Mouse (Mus musculus) stomach, postnatal 0 days (tissue): ENCODE measurements at regions not wholly inside any gene's neighbourhood (a gene's known extent, or its start where the extent isn't known, plus 50 kb on each side); places are given as distances from the start of the nearest gene placed in this dataset.

Experiments
- ATAC-seq: fragments of 200-750 bp; cut with Nextera tagmentation; 2 replicates; pipeline ENCODE4 v1.8.0; 2017; ENCODE audit not compliant: low FRiP score, low TSS enrichment
- DNase-seq: peaks from one replicate; pipeline ENCODE4 v3.0.0-alpha.2; 2016; ENCODE audit warnings: low spot score
- H3K27ac ChIP-seq: fragments of 300-500 bp; sonication (generic); replicated peaks from 2 replicates; pipeline ENCODE4 v1.5.1; 2014; ENCODE audit warnings: mild to moderate bottlenecking, control low read depth
- H3K27me3 ChIP-seq: fragments of 300-500 bp; sonication (generic); 2 replicates; pipeline ENCODE4 v1.6.1; 2014; ENCODE audit warnings: low read length; ENCODE audit not compliant: control insufficient read depth, insufficient read depth
- H3K36me3 ChIP-seq: fragments of 300-500 bp; sonication (generic); 2 replicates; pipeline ENCODE4 v1.6.1; 2014; ENCODE audit warnings: low read length, mixed read lengths; ENCODE audit not compliant: control insufficient read depth, insufficient read depth
- H3K4me1 ChIP-seq: fragments of 300-500 bp; sonication (generic); replicated peaks from 2 replicates; pipeline ENCODE4 v1.6.1; 2014; ENCODE audit warnings: antibody characterized with exemption; ENCODE audit not compliant: control insufficient read depth, insufficient read depth
- H3K4me2 ChIP-seq: fragments of 300-500 bp; sonication (generic); replicated peaks from 2 replicates; pipeline ENCODE4 v1.6.1; 2014; ENCODE audit warnings: low read depth, mild to moderate bottlenecking, control low read depth, moderate library complexity
- H3K4me3 ChIP-seq: fragments of 300-500 bp; sonication (generic); 2 replicates; pipeline ENCODE4 v1.5.1; 2014; ENCODE audit warnings: low read depth, low read length, control low read depth
- H3K9ac ChIP-seq: fragments of 300-500 bp; sonication (generic); 2 replicates; pipeline ENCODE4 v1.6.1; 2014; ENCODE audit warnings: mild to moderate bottlenecking, low read length, control low read depth, mixed read lengths
- H3K9me3 ChIP-seq: fragments of 300-500 bp; sonication (generic); 2 replicates; pipeline ENCODE4 v1.6.1; 2016; ENCODE audit warnings: low read length; ENCODE audit not compliant: control insufficient read depth
- CTCF ChIP-seq: IDR thresholded peaks from 2 replicates; pipeline ENCODE4 v1.5.1; 2016; ENCODE audit warnings: antibody characterized with exemption, low read depth, mild to moderate bottlenecking, moderate library complexity
- EP300 ChIP-seq: optimal IDR thresholded peaks from 2 replicates; pipeline ENCODE3; 2016; ENCODE audit warnings: antibody characterized with exemption
- WGBS: fragments of 180-500 bp; shearing (Covaris S2); extraction: QIAGEN DNeasy Blood & Tissue Kit; methylation state at CpG from one replicate; pipeline ENCODE4 v1.1.7; 2014; 5-methylcytosine and 5-hydroxymethylcytosine counted together

DNA sequence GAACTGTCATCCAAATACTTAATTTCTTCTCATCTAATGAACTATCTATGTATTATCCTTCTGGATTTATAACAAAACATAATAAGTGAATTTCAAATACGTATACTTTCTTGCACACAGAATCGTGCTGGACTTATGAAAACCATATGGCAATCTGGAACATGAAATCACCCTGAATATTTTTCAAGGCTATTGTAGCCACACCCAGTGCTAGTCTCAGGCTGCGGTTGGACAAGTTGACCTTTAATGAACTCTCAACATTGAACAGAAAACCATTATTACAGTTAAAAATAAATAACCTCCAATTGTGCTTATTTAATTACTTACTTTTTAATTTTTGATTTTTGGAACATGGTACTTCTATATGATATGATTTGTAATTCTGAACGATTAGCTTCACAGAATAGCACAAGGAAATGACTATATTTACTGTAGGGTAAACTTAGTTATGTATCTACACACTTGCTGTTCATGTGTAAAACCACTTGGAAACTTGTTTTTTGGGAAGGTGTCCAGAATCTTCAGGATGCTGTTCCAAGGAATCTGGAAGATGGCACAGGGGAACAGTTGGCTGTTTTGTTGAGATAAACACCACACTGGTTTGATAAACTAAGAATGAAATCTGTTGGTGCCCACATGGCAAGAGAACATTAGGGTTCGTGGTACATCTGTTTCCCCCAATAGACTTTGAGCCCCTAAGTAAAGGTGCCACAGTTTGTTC, 463.0 kb downstream of the Nyap2 start:
- H3K27ac ChIP-seq = no peak overlapping the region
- no peak overlapping the region for H3K4me2 ChIP-seq
- no peak for TF ChIP-seq EP300
- TF ChIP-seq CTCF = no peak
- H3K4me1 ChIP-seq = no peaks in the 10 kb centered on the region
- DNase-seq (no peak), ATAC-seq (no peak)
- H3K36me3 ChIP-seq = no peaks in the 10 kb centered on the region
- H3K27me3 ChIP-seq = no peaks in the 10 kb centered on the region
- 70% methylated on average over 5 of the region's 5 CpGs for WGBS
- H3K4me3 ChIP-seq = no peak overlapping the region
- H3K9me3 ChIP-seq = no peaks in the 10 kb centered on the region
- no peak overlapping the region for H3K9ac ChIP-seq

DNA sequence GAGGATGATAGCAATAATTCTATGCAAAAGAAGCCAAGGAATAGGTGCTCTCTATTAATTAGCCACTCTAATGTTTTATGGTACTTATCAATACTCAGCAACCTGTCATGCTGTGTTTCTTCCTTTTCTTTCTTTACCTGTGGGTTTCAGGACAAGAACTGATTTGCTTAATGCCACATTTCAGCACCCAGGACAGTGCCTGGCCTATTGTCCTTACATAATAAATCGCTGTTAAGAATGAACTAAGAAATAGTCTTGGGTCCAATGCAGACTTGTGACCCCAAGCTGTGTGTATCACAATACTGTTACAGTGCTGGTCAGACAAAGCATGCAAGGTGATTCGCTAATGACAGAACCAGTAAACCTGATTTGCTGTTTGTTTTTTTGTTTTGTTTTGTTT, 472.2 kb downstream of the Nyap2 start:
- DNase-seq (no peak), ATAC-seq (no peak)
- no peaks in the 10 kb centered on the region for H3K9me3 ChIP-seq
- H3K4me3 ChIP-seq = no peak overlapping the region
- no peak for TF ChIP-seq EP300
- TF ChIP-seq CTCF = no peak
- no peak overlapping the region for H3K27ac ChIP-seq
- no peaks in the 10 kb centered on the region for H3K36me3 ChIP-seq
- no peaks in the 10 kb centered on the region for H3K27me3 ChIP-seq
- H3K9ac ChIP-seq = no peak overlapping the region
- WGBS = 74% methylated on average over 2 of the region's 2 CpGs
- H3K4me2 ChIP-seq = no peak overlapping the region
- H3K4me1 ChIP-seq = no peaks in the 10 kb centered on the region

DNA sequence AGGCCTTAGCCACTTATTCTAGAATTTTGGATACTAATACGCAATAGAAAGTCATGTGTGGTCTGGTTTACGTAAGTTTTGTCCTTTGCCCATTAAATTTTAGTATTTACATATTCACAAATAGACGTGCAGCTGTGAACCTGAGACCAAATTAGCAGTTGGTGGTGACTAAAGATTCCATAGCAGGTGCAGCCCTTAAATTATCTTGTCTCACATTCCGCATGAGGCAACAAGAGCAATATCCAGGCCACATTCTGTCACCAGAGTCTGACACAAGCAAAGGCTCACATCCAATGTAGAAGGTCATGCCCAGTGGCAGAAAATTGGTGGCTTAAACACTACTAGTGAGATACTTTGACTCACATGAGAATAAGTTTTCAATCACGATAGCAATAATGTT, 473.0 kb downstream of the Nyap2 start:
- Histone ChIP-seq H3K4me1 (no peaks in the 10 kb centered on the region), H3K27me3 (no peaks in the 10 kb centered on the region), H3K9ac (no peak overlapping the region), H3K36me3 (no peaks in the 10 kb centered on the region), H3K27ac (no peak overlapping the region), H3K4me2 (no peak overlapping the region), H3K4me3 (no peak overlapping the region), H3K9me3 (no peaks in the 10 kb centered on the region)
- WGBS = 84% methylated on average over 5 of the region's 5 CpGs
- ATAC-seq = no peak
- TF ChIP-seq CTCF (no peak), EP300 (no peak)
- DNase-seq = no peak

DNA sequence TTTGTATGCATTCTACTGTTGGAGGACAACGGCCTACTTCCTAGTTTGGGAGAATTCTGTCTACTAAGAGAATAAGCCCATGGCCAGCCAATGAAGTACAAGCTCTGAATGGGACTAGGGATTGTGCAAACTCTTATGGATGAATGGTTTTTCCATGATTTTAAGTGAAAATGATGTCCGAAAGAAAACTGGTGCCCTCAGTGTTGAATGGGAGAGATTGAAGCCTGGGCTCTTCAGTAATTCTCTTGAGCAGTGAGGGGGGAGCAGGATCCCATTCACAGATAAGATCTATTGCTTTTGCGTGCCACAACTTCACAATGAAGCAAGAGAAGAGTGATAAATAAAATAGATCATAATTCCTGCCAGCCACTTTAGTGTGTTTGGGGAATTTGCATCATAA, 476.0 kb downstream of the Nyap2 start:
- ATAC-seq (no peak), DNase-seq (no peak)
- WGBS = 81% methylated on average over 3 of the region's 3 CpGs
- Histone ChIP-seq H3K9me3 (no peaks in the 10 kb centered on the region), H3K36me3 (no peaks in the 10 kb centered on the region), H3K4me2 (no peak overlapping the region), H3K27me3 (no peaks in the 10 kb centered on the region), H3K4me1 (no peaks in the 10 kb centered on the region), H3K4me3 (no peak overlapping the region), H3K27ac (no peak overlapping the region), H3K9ac (no peak overlapping the region)
- TF ChIP-seq EP300 = no peak
- no peak for TF ChIP-seq CTCF

DNA sequence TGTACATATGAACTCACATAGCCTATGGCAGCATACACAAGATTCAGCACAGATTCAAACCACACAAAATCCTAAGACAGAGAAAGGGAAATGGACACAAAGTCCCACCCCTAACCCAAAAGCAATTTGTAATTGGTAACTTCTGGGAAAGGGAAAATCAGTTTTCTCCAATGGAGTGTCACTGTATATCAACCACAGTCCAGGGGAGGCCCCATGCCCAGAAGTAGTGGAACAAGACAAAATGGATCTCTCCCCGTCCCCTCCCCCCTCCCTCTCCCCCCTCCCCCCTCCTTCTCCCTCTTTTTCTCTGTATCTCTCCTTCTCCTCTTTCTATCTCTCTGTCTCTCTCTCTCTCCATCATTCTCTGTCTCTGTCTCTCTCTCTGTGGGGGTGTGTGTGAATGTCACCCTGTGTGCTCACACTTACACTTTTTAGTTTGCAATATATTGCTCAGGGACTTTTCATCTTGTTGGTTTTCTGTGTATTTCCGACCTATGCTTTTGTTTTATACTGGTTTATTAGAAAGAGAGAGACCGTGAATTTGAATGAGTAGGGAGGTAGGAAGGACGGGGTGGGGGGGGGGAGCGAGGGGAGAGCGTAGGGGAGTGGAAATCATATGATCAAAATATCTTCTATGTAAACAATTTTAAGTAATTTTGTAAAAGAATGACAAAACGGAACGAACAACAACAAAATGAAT, 500.4 kb downstream of the Nyap2 start:
- ATAC-seq (no peak), DNase-seq (no peak)
- H3K9ac ChIP-seq = no peak overlapping the region
- H3K4me1 ChIP-seq = no peaks in the 10 kb centered on the region
- H3K36me3 ChIP-seq = no peaks in the 10 kb centered on the region
- H3K4me3 ChIP-seq = no peak overlapping the region
- no peak overlapping the region for H3K27ac ChIP-seq
- no peak overlapping the region for H3K4me2 ChIP-seq
- H3K27me3 ChIP-seq = no peaks in the 10 kb centered on the region
- no peaks in the 10 kb centered on the region for H3K9me3 ChIP-seq
- 68% methylated on average over 8 of the region's 8 CpGs for WGBS
- TF ChIP-seq EP300 (no peak), CTCF (no peak)

DNA sequence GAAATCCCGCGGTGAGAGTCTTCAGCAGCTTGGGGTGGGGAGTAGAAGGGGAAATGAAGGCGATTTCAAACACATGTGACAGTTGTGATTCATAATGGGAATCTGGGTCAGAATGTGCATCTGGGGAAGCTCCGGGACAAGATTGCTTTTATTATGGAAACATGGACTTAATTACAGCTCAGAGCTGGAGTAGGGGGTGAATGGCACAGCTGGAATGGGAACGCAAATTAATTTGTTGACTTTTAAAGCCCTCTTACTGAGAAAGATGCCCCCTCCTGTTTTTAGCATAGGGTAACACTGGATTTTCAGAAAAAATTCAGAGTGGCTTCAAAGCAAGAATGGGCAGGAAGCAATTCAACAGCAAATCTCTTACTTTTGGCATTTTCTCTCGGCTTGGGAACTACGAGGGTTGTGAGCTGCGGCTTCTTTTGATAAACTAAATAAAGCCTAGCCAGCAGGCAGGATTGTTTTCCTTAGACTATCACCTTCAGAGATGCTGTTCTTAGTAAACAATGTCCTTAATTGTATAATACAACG, 501.0 kb downstream of the Nyap2 start:
- H3K27me3 ChIP-seq = no peaks in the 10 kb centered on the region
- H3K4me2 ChIP-seq = no peak overlapping the region
- no peak overlapping the region for H3K9ac ChIP-seq
- H3K4me3 ChIP-seq = no peak overlapping the region
- WGBS = 43% methylated on average over 9 of the region's 9 CpGs
- no peak overlapping the region for H3K27ac ChIP-seq
- H3K36me3 ChIP-seq = no peaks in the 10 kb centered on the region
- TF ChIP-seq CTCF = no peak
- TF ChIP-seq EP300 = no peak
- no peak for ATAC-seq
- no peaks in the 10 kb centered on the region for H3K9me3 ChIP-seq
- H3K4me1 ChIP-seq = no peaks in the 10 kb centered on the region
- DNase-seq = no peak
